Mouse (Mus musculus): ENCODE measurements at regions not wholly inside any gene's neighbourhood (a gene's known extent, or its start where the extent isn't known, plus 50 kb on each side); places are given as distances from the start of the nearest gene placed in this dataset.

DNA sequence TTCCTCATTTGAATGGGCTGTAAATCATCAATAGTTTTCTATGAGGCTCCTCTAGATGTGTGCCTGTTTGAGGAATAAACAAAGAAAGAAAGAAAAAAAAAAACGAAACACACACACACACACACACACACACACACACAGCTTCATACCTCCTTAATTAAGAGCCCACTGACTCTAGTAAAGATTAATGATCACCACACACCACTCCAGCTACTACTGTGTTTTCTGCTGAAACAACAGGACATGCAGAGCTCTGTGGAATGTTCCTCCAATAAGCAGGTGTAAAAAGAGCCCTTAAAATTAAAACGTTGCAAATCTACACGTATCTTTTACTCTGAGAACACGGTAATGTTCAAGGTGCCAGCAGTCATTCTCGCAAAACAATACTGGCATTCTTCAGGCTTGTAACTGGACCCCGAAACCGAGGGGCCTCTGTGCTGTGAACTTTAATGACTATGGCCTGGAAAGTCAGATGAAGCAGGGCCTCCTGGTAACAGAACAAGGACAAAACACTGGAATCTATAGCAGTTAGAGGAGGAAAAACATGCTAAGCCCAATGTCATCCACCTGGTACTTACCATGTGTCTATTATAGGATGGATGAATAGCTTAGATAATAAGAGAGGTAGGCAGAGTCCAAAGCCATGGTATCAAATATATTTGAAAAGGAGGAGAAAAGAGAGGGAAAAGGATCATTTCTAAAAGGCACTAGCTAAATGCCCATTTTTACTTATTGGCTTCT lies 151.7 kb downstream of the Gm11361 start:
- no peak overlapping the region for H3K4me2 ChIP-seq (ENCODE audit: low read depth)
- TF ChIP-seq CTCF (IDR thresholded peaks at IDR 0.05; ENCODE audit: low read depth) = no peak
- 19% methylated on average over 7 of the region's 7 CpGs for WGBS
- H3K4me3 ChIP-seq (ENCODE audit: low read depth, low read length) = no peak overlapping the region
- no peak overlapping the region for H3K27ac ChIP-seq (ENCODE audit: low read depth, low read length)
- DNase-seq = no peak
- ATAC-seq = no peak
- H3K4me1 ChIP-seq (ENCODE audit: insufficient read depth) = no peaks in the 10 kb centered on the region
- no peaks in the 10 kb centered on the region for H3K9me3 ChIP-seq (ENCODE audit: low read length)
- H3K9ac ChIP-seq = no peak overlapping the region
- no peaks in the 10 kb centered on the region for H3K36me3 ChIP-seq (ENCODE audit: insufficient read depth)
- H3K27me3 ChIP-seq (ENCODE audit: insufficient read depth, low read length) = no peaks in the 10 kb centered on the region

GRCm38 (mm10) chr13:28400459-28400858 lies 143.1 kb downstream of the Gm11361 start:
- TF ChIP-seq CTCF (IDR thresholded peaks at IDR 0.05; ENCODE audit: low read depth) = no peak
- DNase-seq = no peak
- WGBS = 27% methylated on average over 7 of the region's 7 CpGs

More at GRCm38 (mm10) chr13:28400459-28400858, 143.1 kb downstream of the Gm11361 start:
- H3K36me3 ChIP-seq (ENCODE audit: insufficient read depth) = no peaks in the 10 kb centered on the region
- no peak for ATAC-seq
- no peak overlapping the region for H3K9ac ChIP-seq
- no peaks in the 10 kb centered on the region for H3K27me3 ChIP-seq (ENCODE audit: insufficient read depth, low read length)
- H3K4me1 ChIP-seq (ENCODE audit: insufficient read depth) = no peaks in the 10 kb centered on the region
- H3K27ac ChIP-seq (ENCODE audit: low read depth, low read length) = no peak overlapping the region
- H3K4me2 ChIP-seq (ENCODE audit: low read depth) = no peak overlapping the region
- no peak overlapping the region for H3K4me3 ChIP-seq (ENCODE audit: low read depth, low read length)
- H3K9me3 ChIP-seq (ENCODE audit: low read length) = no peaks in the 10 kb centered on the region

Small RNA genes in the stretch of these regions (microRNA-seq; reads per million reads assigned to microRNA genes)
- 0 reads per million in 2 experiments for gene Mir6368
